Mouse (Mus musculus) intestine, postnatal 0 days (tissue): Measurements from ENCODE around the gene Atp6v0b. TPM values are rescaled to one million over a fixed set of nuclear protein-coding genes. Genes with fewer than 3 reads are reported as not detected.
A peak's percentile ranks its signal among the peaks of the same experiment; 100 is the strongest.

Experiments used
- ATAC-seq: fragments of 200-750 bp; cut with Nextera tagmentation; 2 replicates; pipeline ENCODE4 v1.8.0; 2017; ENCODE audit warnings: mild to moderate bottlenecking, moderate TSS enrichment, moderate library complexity
- H3K27ac ChIP-seq: fragments of 300-500 bp; sonication (generic); 2 replicates; pipeline ENCODE4 v1.5.1; 2014; ENCODE audit warnings: mild to moderate bottlenecking, low read depth, low read length, moderate library complexity
- H3K27me3 ChIP-seq: fragments of 300-500 bp; sonication (generic); replicated peaks from 2 replicates; pipeline ENCODE4 v1.6.1; 2014; ENCODE audit warnings: low read length, mixed read lengths; ENCODE audit not compliant: control insufficient read depth, insufficient read depth
- H3K36me3 ChIP-seq: fragments of 300-500 bp; sonication (generic); 2 replicates; pipeline ENCODE4 v1.6.1; 2014; ENCODE audit warnings: mild to moderate bottlenecking, moderate library complexity; ENCODE audit not compliant: control insufficient read depth, insufficient read depth
- H3K4me1 ChIP-seq: fragments of 300-500 bp; sonication (generic); replicated peaks from 2 replicates; pipeline ENCODE4 v1.6.1; 2014; ENCODE audit warnings: antibody characterized with exemption, low read length, mixed read lengths; ENCODE audit not compliant: control insufficient read depth, insufficient read depth
- H3K4me2 ChIP-seq: fragments of 300-500 bp; sonication (generic); replicated peaks from 2 replicates; pipeline ENCODE4 v1.6.1; 2014; ENCODE audit warnings: low read depth, mild to moderate bottlenecking, moderate library complexity
- H3K4me3 ChIP-seq: fragments of 300-500 bp; sonication (generic); 2 replicates; pipeline ENCODE4 v1.5.1; 2014; ENCODE audit warnings: low read depth, low read length
- H3K9ac ChIP-seq: fragments of 300-500 bp; sonication (generic); 2 replicates; pipeline ENCODE4 v1.6.1; 2014; ENCODE audit warnings: mild to moderate bottlenecking, low read depth, low read length
- H3K9me3 ChIP-seq: fragments of 300-500 bp; sonication (generic); 2 replicates; pipeline ENCODE4 v1.6.1; 2016; ENCODE audit warnings: mixed run types; ENCODE audit not compliant: control insufficient read depth
- CTCF ChIP-seq: sonication (generic); IDR thresholded peaks from 2 replicates; pipeline ENCODE4 v1.5.1; 2016; ENCODE audit warnings: low read depth, mild to moderate bottlenecking, control low read depth, antibody characterized with exemption, moderate library complexity
- WGBS: fragments of 180-500 bp; shearing (Covaris S2); extraction: QIAGEN DNeasy Blood & Tissue Kit; methylation state at CpG from one replicate; pipeline ENCODE4 v1.1.7; 2014; 5-methylcytosine and 5-hydroxymethylcytosine counted together
- polyA plus RNA-seq: library from polyadenylated mRNA; unstranded; fragments of >200 nt; fragmentation: Nextera tagmentation; extraction: Ambion mirVana; gene quantifications from 2 replicates; pipeline ENCODE4 v1.2.1, GENCODE M21; 2015

Gene Atp6v0b
- polyA plus RNA-seq, 1 experiment from 2014 or later, result 442 TPM

GRCm38 (mm10) chr4:117917847-117918246 is 30.7 kb upstream of the Atp6v0b start:
- H3K4me3 ChIP-seq, result no peak overlapping the region
- no peaks in the 10 kb centered on the region for H3K36me3 ChIP-seq
- 81% methylated on average over 4 of the region's 4 CpGs for WGBS
- no peak overlapping the region for H3K27ac ChIP-seq
- no peak overlapping the region for H3K9ac ChIP-seq
- no peak overlapping the region for H3K4me2 ChIP-seq
- no peaks in the 10 kb centered on the region for H3K27me3 ChIP-seq
- TF ChIP-seq CTCF, result no peak
- peaks cover 11% of the 10 kb centered on the region for H3K4me1 ChIP-seq
- no peaks in the 10 kb centered on the region for H3K9me3 ChIP-seq
- no peak for ATAC-seq

GRCm38 (mm10) chr4:117917402-117917801 is 30.3 kb upstream of the Atp6v0b start:
- Histone ChIP-seq H3K36me3 (0 out of 2 replicates have a peak, but pooled peaks cover under 1% of the 10 kb centered on the region), H3K4me1 (peaks cover 11% of the 10 kb centered on the region), H3K4me2 (no peak overlapping the region), H3K4me3 (no peak overlapping the region), H3K27me3 (no peaks in the 10 kb centered on the region), H3K27ac (no peak overlapping the region), H3K9ac (no peak overlapping the region), H3K9me3 (no peaks in the 10 kb centered on the region)
- 87% methylated on average over 4 of the region's 4 CpGs for WGBS
- no peak for TF ChIP-seq CTCF
- no peak for ATAC-seq

GRCm38 (mm10) chr4:117916386-117916785 is 29.3 kb upstream of the Atp6v0b start:
- Histone ChIP-seq H3K9me3 (no peaks in the 10 kb centered on the region), H3K4me3 (no peak overlapping the region), H3K9ac (no peak overlapping the region), H3K27me3 (no peaks in the 10 kb centered on the region), H3K36me3 (peaks cover 10% of the 10 kb centered on the region; the same call in 1 of the 2 replicates), H3K4me1 (peaks cover 11% of the 10 kb centered on the region), H3K27ac (no peak overlapping the region), H3K4me2 (no peak overlapping the region)
- no peak for TF ChIP-seq CTCF
- WGBS, result 69% methylated on average over 5 of the region's 5 CpGs
- no peak for ATAC-seq

DNA sequence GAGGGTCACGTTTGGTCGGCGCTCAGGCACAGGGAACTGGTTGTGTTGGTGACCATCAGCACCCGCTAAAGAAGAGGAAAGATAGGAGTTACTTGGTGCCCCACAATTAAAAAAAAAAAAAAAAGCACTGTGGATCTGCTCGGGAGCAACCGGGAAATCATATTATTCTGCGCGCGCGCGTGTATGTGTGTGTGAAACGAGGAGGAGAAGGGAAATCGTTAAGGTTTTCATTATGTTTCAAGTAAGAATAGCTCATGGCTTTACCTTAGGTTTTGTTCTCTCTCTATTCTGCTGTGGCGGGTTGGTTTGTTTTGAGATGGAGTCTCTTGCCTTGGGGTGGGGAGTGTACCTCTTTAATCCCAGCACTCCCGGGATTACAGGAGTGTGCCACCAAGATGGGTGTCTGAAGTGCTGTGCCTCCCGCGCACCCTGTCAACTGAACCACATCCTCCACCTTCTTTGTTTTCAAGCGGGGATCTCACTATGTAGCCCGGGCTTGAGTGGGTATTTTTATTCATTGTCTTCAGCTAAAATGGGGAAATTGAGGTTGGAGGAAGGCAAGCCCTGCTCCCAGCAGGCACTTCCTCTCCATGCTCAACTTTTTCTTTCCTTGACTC is 28.5 kb upstream of the Atp6v0b start:
- no peak overlapping the region for H3K27ac ChIP-seq
- no peak for ATAC-seq
- H3K4me3 ChIP-seq, result peak overlapping the region; percentile 79
- no peaks in the 10 kb centered on the region for H3K9me3 ChIP-seq
- H3K4me2 ChIP-seq, result peak overlapping the region; percentile 98
- H3K27me3 ChIP-seq, result no peaks in the 10 kb centered on the region
- peaks cover 11% of the 10 kb centered on the region for H3K4me1 ChIP-seq
- peak overlapping the region; percentile 59; the same call in 1 of the 2 replicates for H3K9ac ChIP-seq
- TF ChIP-seq CTCF, result no peak
- 5% methylated on average over 19 of the region's 19 CpGs for WGBS
- H3K36me3 ChIP-seq, result peaks cover 16% of the 10 kb centered on the region; the same call in 1 of the 2 replicates

DNA sequence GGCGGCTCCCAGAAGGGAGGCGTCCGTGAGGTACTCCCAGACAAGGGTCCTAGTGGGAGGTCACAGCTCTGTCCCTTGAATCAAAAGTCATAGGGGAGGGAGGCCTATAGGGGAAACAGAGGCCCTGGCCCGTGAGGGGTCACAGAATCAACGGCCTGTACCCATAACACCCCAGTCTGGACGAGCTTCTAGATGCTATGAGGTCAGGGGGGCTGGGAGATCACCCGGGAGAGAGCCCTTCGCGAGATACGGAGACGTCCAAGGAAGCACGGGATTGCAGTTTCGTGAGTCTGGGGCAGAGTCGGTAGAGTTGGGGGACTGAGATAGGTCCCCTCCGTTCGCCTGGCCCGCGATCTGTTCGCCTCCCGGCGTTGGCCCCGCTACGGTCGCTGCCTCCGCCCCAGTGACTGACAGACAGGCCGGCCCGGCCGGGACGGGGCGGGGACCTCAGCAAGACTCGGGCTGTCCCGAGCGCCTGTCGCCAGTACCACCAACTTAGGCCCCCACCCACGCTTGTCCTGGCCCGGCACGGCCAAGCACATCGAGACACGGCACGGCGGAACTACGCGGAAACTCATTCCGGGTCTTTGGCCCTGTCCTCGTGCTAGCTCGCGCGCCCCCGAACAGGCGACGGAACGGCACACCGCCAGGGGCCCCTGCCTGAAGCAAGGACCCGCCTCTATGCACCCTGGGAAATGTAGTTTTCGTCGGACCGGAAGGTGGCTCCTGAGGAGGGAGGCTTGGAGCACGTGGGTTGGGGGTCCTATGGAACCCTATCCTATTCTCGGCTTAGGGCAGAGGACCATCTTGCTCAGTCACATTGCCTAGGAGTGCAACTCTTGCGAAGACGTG is 27.7 kb upstream of the Atp6v0b start, which contains the start of gene Ipo13:
TSS of gene Ipo13 (minus strand) at position 409 of the 852 bp plus-strand sequence.
- H3K9me3 ChIP-seq, result no peaks in the 10 kb centered on the region
- H3K36me3 ChIP-seq, result peaks cover 20% of the 10 kb centered on the region; the same call in 1 of the 2 replicates
- TF ChIP-seq CTCF, result peak; percentile 56
- peak within 1 kb of the TSS; percentile 31; the same call in 1 of the 2 replicates for H3K27ac ChIP-seq
- no peaks in the 10 kb centered on the region for H3K27me3 ChIP-seq
- peak; percentile 91 for ATAC-seq
- peak within 1 kb of the TSS; percentile 59 for H3K9ac ChIP-seq
- H3K4me1 ChIP-seq, result peaks cover 11% of the 10 kb centered on the region
- H3K4me3 ChIP-seq, result peak within 1 kb of the TSS; percentile 79
- peak within 1 kb of the TSS; percentile 98 for H3K4me2 ChIP-seq
- under 1% methylated on average over 60 of the region's 61 CpGs for WGBS

DNA sequence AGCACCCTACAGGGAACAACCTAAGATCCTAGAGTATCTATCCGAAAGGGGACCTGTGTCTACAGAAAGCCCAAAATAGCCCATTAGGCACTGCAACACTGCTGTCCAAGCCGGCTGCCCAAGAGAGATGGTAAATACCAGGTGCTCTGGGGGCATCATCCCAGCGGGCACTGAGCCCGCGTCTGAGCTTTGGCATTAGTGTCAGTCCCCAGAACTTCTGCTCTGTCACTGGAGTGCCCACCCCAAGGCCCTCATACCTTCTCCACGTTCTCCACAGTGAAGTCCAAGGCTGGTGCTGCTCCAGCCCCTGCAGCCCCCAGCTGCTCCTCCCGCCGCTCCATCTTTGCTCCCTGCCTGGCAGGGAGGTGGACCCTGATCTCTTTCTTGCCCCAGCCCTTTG is 26.9 kb upstream of the Atp6v0b start:
- Histone ChIP-seq H3K27ac (no peak overlapping the region), H3K9ac (peak overlapping the region; percentile 59), H3K4me2 (peak overlapping the region; percentile 98), H3K27me3 (no peaks in the 10 kb centered on the region), H3K9me3 (no peaks in the 10 kb centered on the region), H3K36me3 (peaks cover 22% of the 10 kb centered on the region; the same call in 1 of the 2 replicates), H3K4me3 (peak overlapping the region; percentile 79), H3K4me1 (peaks cover 11% of the 10 kb centered on the region)
- WGBS, result 19% methylated on average over 8 of the region's 8 CpGs
- no peak for TF ChIP-seq CTCF
- ATAC-seq, result no peak
